Mouse (Mus musculus) hindbrain, embryonic 11.5 days (tissue): ENCODE results near the gene Mab21l3. TPM values are rescaled to one million over a fixed set of nuclear protein-coding genes. Genes with fewer than 3 reads are reported as not detected.

Source experiments
- ATAC-seq: fragments of 200-750 bp; cut with Nextera tagmentation; 2 replicates; pipeline ENCODE4 v1.8.0; 2017; ENCODE audit warnings: mild to moderate bottlenecking, moderate TSS enrichment, moderate library complexity; ENCODE audit not compliant: low FRiP score
- DNase-seq: peaks from one replicate; pipeline ENCODE4 v3.0.0-alpha.2; 2015; ENCODE audit warnings: low spot score
- H3K27ac ChIP-seq: fragments of 300-500 bp; sonication (generic); 2 replicates; pipeline ENCODE4 v1.5.1; 2014; ENCODE audit warnings: mild to moderate bottlenecking, low read depth, low read length
- H3K27me3 ChIP-seq: fragments of 300-500 bp; sonication (generic); 2 replicates; pipeline ENCODE4 v1.6.1; 2014; ENCODE audit warnings: mild to moderate bottlenecking, low read length, moderate library complexity, mixed read lengths; ENCODE audit not compliant: control insufficient read depth, insufficient read depth
- H3K36me3 ChIP-seq: fragments of 300-500 bp; sonication (generic); 2 replicates; pipeline ENCODE4 v1.6.1; 2014; ENCODE audit warnings: mild to moderate bottlenecking, low read length, moderate library complexity, mixed read lengths; ENCODE audit not compliant: control insufficient read depth, insufficient read depth
- H3K4me1 ChIP-seq: fragments of 300-500 bp; sonication (generic); replicated peaks from 2 replicates; pipeline ENCODE4 v1.6.1; 2014; ENCODE audit warnings: low read length, mixed read lengths; ENCODE audit not compliant: control insufficient read depth, insufficient read depth
- H3K4me2 ChIP-seq: fragments of 300-500 bp; sonication (generic); replicated peaks from 2 replicates; pipeline ENCODE4 v1.6.1; 2014; ENCODE audit warnings: mild to moderate bottlenecking, low read depth, low read length
- H3K4me3 ChIP-seq: fragments of 300-500 bp; sonication (generic); 2 replicates; pipeline ENCODE4 v1.5.1; 2014; ENCODE audit warnings: low read depth, low read length
- H3K9ac ChIP-seq: fragments of 300-500 bp; sonication (generic); 2 replicates; pipeline ENCODE4 v1.6.1; 2014; ENCODE audit warnings: low read depth, low read length
- H3K9me3 ChIP-seq: fragments of 300-500 bp; sonication (generic); 2 replicates; pipeline ENCODE4 v1.6.1; 2016; ENCODE audit warnings: low read length; ENCODE audit not compliant: control insufficient read depth
- WGBS: fragments of 180-500 bp; shearing (Covaris S2); extraction: QIAGEN DNeasy Blood & Tissue Kit; methylation state at CpG from one replicate; pipeline ENCODE4 v1.1.7; 2014; 5-methylcytosine and 5-hydroxymethylcytosine counted together
- polyA plus RNA-seq: library from polyadenylated mRNA; unstranded; fragments of >200 nt; fragmentation: Nextera tagmentation; extraction: Ambion mirVana; gene quantifications from 2 replicates; pipeline ENCODE4 v1.2.1, GENCODE M21; 2014

Gene Mab21l3
- polyA plus RNA-seq, 1 experiment from 2014 or later: 0.59 TPM

DNA sequence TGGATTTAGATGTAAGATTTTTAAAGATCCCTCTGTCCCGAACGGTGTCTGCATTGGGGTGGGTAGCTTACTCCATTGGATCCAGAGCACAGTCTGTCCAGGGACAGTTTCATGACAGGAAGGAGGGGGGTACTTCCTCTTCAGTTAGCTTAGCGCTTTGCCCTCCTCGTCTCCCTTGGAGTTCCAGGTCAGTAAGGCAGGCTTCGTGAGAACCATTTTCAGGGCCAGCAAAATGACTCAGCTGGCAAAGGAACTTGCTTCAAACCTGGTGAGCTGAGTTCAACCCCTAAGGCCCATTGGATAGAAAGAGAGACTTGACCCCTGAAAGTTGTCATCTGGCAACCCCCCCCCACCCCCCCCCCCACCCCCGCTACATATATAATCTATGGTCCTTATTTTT lies 46.0 kb downstream of the Mab21l3 start:
- H3K27me3 ChIP-seq: no peaks in the 10 kb centered on the region
- no peak overlapping the region for H3K4me2 ChIP-seq
- H3K27ac ChIP-seq: no peak overlapping the region
- no peaks in the 10 kb centered on the region for H3K9me3 ChIP-seq
- WGBS: 86% methylated on average over 6 of the region's 6 CpGs
- H3K4me1 ChIP-seq: peaks cover 9% of the 10 kb centered on the region
- ATAC-seq: no peak
- no peaks in the 10 kb centered on the region for H3K36me3 ChIP-seq
- no peak overlapping the region for H3K9ac ChIP-seq
- no peak for DNase-seq
- H3K4me3 ChIP-seq: no peak overlapping the region

DNA sequence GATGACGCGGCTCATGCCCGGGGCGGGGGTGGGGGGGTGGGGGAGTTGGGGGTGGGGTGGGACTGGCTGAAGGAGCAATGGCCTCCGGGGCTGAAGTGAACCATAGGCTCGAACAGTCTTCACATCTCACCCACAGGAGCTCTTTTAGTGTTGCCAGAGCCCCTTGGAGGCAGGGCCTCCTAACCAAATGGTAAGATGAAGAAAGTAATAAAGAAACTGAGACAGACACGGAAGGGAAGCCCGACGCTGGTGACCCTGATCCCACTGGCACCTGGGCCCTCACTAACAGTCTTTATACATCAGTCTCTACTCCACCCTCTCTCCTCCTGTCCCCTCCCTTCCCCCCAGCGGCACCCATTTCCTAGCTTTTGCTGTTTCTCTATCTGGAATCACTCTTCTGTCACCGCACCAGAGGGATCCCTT lies 48.2 kb downstream of the Mab21l3 start:
- H3K27me3 ChIP-seq: no peaks in the 10 kb centered on the region
- WGBS: 83% methylated on average over 7 of the region's 11 CpGs
- H3K4me2 ChIP-seq: no peak overlapping the region
- H3K36me3 ChIP-seq: no peaks in the 10 kb centered on the region
- no peaks in the 10 kb centered on the region for H3K9me3 ChIP-seq
- ATAC-seq (no peak), DNase-seq (no peak)
- no peak overlapping the region for H3K9ac ChIP-seq
- H3K27ac ChIP-seq: no peak overlapping the region
- no peak overlapping the region for H3K4me3 ChIP-seq
- H3K4me1 ChIP-seq: peaks cover 5% of the 10 kb centered on the region

DNA sequence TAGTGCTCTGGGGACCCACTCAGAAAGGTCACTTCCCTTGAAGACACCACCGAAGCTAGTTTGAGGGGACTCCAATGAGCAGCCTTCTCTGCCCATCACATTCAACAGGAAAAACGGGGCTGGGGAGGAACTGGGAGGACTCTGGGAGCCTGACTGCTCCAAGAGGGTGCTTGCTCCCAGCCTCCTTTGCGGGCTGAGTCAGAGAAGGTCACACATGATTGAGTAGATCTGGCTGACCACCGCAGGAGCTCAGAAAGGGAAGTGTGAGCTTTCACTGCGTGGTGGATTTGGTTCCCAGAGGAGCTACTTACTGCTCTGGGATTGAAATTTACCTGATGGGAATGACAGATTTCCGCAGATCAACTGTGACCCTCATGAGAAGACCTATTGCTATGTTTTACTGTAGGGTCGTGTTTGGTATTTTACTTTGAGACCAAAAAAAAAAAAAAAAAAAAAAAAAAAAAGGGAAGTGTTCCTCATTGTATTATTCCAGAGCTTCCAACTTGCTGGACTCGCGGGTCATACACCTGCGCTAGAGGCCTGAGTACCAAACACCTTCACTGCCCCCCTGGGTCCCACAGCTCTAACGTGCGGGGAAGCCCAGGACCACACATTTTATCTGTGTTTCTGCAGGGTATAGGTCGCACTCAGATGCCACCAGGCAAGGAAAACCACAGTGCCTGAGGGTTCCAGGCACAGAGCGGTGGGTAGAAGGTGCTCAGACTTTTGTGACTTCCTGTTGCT lies 48.7 kb downstream of the Mab21l3 start:
- ATAC-seq: no peak
- H3K4me1 ChIP-seq: 0 out of 2 replicates have a peak, but pooled peaks cover 2% of the 10 kb centered on the region
- no peak overlapping the region for H3K4me3 ChIP-seq
- H3K27me3 ChIP-seq: no peaks in the 10 kb centered on the region
- no peak overlapping the region for H3K9ac ChIP-seq
- H3K27ac ChIP-seq: no peak overlapping the region
- WGBS: 66% methylated on average over 14 of the region's 14 CpGs
- H3K36me3 ChIP-seq: no peaks in the 10 kb centered on the region
- no peak overlapping the region for H3K4me2 ChIP-seq
- no peak for DNase-seq
- H3K9me3 ChIP-seq: no peaks in the 10 kb centered on the region

DNA sequence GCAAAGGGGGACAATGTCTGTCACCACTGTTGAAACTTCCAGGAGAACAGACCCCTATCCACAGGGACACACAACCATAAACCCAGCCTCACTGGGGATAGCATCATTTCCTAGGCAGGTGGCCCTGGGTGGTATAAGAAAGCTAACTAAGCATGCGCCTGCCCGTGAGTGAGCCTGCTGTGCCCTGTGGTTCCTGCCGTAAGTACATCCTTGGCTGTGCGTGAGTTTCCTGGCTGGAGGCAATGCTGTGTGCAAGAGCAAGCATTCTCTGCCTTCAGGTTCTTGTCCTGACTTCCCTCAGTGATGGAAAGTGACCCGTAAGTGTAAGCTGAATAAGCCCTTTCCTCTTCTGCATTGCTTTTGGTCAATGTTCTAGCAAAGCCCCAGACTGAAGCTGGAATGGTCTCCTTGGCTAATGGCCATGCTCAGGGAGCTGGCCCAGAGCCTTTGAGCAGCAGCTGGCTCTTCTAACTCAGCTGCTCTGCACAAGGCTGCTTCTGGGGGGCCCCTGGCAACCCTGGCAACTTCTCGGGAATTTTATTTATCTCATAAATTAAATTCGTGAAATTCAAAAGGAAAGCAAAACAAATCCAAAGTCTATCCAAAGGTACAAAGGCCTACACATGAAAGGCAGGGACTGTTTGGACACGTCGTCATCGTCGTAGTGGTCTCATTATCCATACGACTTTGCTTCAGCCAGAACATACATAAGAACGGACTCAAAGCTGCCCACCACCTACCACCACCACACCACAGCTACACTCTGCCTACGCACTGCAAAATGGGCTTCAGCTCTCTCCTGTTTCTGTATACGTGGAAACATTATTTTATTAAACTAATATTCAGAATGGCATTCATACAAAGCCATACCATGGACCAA lies 50.7 kb downstream of the Mab21l3 start:
- ATAC-seq (no peak), DNase-seq (no peak)
- H3K4me3 ChIP-seq: no peak overlapping the region
- no peak overlapping the region for H3K9ac ChIP-seq
- H3K4me1 ChIP-seq: no peaks in the 10 kb centered on the region
- no peak overlapping the region for H3K4me2 ChIP-seq
- H3K27ac ChIP-seq: no peak overlapping the region
- H3K9me3 ChIP-seq: no peaks in the 10 kb centered on the region
- no peaks in the 10 kb centered on the region for H3K27me3 ChIP-seq
- 72% methylated on average over 15 of the region's 15 CpGs for WGBS
- no peaks in the 10 kb centered on the region for H3K36me3 ChIP-seq

DNA sequence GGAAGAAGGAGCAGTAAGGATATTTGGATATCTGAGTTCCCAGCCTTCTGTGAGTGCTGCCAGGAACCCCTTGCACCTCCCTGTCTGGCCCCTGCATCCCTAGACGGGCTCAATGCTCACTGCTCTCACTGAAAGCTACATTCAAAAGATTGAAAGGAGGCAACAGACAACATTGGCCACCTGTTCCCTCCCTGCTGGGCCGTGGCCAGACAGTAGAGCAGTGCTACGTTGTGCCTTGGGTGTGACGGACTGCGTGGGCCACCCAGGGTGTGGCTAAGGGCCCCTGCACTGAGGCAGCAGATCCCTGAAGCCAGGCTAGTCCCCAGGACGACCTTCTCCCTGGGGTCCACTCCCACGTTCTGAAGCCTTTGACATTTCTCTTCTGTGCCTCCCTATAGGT lies 52.5 kb downstream of the Mab21l3 start:
- Histone ChIP-seq H3K27me3 (no peaks in the 10 kb centered on the region), H3K9me3 (no peaks in the 10 kb centered on the region), H3K4me1 (no peaks in the 10 kb centered on the region), H3K4me2 (no peak overlapping the region), H3K4me3 (no peak overlapping the region), H3K9ac (no peak overlapping the region), H3K36me3 (no peaks in the 10 kb centered on the region), H3K27ac (no peak overlapping the region)
- ATAC-seq (peak; percentile 57; the same call in 1 of the 2 replicates), DNase-seq (no peak)
- 28% methylated on average over 7 of the region's 7 CpGs for WGBS

DNA sequence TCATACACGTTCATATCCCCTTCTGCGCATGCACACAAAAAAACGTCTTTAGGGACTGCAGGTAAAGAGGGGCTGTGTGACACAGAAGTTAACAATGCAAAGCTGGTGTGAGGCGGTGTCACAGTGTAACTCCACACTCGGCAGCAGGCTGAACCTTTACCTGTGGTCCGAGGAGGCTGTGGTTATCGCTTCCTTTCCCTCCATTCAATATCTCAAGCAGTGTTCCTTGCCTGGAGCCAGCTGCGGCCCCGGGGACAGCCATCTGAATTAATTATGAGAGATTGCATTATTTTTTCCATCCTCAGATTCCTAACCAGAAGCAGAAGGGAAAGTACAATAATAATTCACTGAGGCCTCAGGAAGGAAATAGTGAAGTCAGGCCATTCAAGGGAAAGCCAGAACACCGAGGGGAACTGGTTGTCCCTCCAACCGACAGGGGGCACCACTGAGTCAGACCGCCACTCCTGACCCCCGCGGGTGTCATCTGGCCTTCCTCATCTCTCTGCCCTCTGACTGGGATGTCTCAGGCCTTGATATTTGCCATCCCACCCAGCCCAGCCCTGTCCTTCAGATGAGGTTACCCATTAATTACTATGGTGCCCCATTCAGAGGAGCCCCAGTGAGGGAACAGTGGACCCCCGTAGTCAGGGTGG lies 53.2 kb downstream of the Mab21l3 start:
- Histone ChIP-seq H3K4me2 (no peak overlapping the region), H3K27ac (no peak overlapping the region), H3K4me3 (no peak overlapping the region), H3K36me3 (no peaks in the 10 kb centered on the region), H3K4me1 (no peaks in the 10 kb centered on the region), H3K9ac (no peak overlapping the region), H3K9me3 (no peaks in the 10 kb centered on the region), H3K27me3 (no peaks in the 10 kb centered on the region)
- no peak for DNase-seq
- 84% methylated on average over 15 of the region's 15 CpGs for WGBS
- ATAC-seq: no peak

DNA sequence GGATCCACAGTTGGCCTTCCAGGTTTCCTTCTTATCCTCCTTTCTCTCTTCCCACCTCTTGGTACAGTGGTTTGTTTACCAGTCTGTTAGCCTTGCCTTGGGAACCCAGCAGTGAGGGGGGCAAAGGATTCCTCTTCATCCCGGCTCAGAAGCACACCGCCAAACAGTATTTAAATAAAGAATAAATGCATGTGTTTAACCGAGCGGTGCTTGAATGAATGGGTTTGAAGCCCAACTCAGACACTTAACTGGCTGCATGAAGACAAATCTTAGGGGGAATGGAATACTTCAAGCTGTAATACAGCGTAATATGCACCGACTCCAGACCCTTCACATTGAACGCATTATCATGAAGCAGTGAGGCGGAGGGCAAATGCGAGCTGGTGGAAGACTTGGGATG lies 54.1 kb downstream of the Mab21l3 start:
- WGBS: 75% methylated on average over 9 of the region's 9 CpGs
- no peak for DNase-seq

DNA sequence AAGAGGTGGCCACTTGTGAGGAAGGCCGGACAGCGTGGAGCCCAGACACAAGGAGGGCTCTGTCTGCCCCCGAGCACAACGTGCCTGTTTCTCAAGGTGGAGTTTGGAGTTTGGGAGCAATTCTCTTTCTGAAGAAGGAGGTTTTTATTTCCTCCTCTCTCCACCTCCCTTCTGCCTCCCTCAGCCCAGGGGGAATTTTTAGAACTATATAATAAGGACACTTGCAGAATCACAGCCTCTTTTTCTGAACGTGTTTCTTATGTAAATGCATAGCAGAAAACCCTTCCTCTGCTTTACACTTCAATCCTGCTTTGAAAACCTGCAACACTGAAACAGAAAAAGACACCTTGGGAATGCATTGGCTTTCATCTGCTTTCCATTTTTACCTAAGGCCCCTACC lies 54.7 kb downstream of the Mab21l3 start:
- Histone ChIP-seq H3K36me3 (no peaks in the 10 kb centered on the region), H3K9ac (no peak overlapping the region), H3K4me2 (no peak overlapping the region), H3K27ac (no peak overlapping the region), H3K4me3 (no peak overlapping the region), H3K27me3 (no peaks in the 10 kb centered on the region), H3K9me3 (no peaks in the 10 kb centered on the region), H3K4me1 (no peaks in the 10 kb centered on the region)
- DNase-seq (no peak), ATAC-seq (no peak)
- WGBS: 76% methylated on average over 5 of the region's 5 CpGs

More for the DNA sequence above, 54.1 kb downstream of the Mab21l3 start:
- Histone ChIP-seq H3K27ac (no peak overlapping the region), H3K9me3 (no peaks in the 10 kb centered on the region), H3K4me1 (no peaks in the 10 kb centered on the region), H3K9ac (no peak overlapping the region), H3K36me3 (no peaks in the 10 kb centered on the region), H3K27me3 (no peaks in the 10 kb centered on the region), H3K4me2 (no peak overlapping the region), H3K4me3 (no peak overlapping the region)
- ATAC-seq: no peak
